Mouse (Mus musculus): ENCODE results near the gene Aqp12. TPM values are rescaled to one million over a fixed set of nuclear protein-coding genes. Genes with fewer than 3 reads are reported as not detected.

Gene Aqp12
- total RNA-seq, 1 experiment from 2014 or later = not detected

GRCm38 (mm10) chr1:93012103-93012585 is 6.0 kb downstream of the Aqp12 start:
- ATAC-seq (ENCODE audit: extremely low read depth, insufficient number of reproducible peaks, low FRiP score, poor library complexity, severe bottlenecking) = no peak

DNA sequence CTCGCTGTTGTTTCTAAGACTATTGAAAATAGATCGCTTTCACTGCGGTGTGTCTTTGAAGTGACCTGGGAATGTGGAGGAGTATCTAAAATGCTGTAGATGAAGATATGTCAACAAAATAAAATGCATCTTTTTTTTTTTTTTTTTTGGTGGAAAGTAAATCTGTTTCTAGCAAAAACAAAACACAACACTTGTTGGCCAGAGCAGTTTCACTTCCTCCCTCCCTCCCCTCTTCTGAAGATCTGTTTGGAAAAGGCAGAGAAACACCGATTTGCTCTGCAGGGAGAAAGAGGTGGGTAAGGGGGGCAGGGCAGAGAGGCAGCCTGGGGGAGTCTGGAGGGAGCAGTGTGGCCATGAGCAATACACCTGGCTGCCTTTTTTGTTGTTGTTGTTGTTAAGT is 7.2 kb downstream of the Aqp12 start:
- no peak for ATAC-seq (ENCODE audit: extremely low read depth, insufficient number of reproducible peaks, low FRiP score, poor library complexity, severe bottlenecking)

- peak; percentile 57 for ATAC-seq (ENCODE audit: extremely low read depth, insufficient number of reproducible peaks, low FRiP score, poor library complexity, severe bottlenecking)
These were observed 8.3 kb downstream of the Aqp12 start for GRCm38 (mm10) chr1:93014460-93014859.

DNA sequence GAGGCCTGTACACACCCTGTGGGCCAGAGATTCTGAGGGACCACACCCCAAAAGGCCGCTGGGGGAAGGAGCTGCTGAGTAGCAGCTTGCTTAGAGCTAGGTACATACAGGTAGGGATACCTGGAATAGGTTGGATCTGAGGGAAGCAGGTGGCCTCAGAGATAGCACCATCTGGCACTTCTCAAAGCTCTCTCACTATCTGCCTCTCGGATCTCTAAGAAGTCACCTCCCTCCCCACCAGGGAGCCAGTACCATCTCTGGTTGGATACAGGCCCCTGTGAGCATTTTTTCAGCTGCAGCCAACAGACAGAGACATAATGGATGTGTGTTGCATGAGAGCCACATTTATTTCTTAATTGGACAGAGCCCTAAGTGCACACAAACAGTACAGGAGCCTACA is 9.0 kb downstream of the Aqp12 start:
- ATAC-seq (ENCODE audit: extremely low read depth, insufficient number of reproducible peaks, low FRiP score, poor library complexity, severe bottlenecking) = no peak

DNA sequence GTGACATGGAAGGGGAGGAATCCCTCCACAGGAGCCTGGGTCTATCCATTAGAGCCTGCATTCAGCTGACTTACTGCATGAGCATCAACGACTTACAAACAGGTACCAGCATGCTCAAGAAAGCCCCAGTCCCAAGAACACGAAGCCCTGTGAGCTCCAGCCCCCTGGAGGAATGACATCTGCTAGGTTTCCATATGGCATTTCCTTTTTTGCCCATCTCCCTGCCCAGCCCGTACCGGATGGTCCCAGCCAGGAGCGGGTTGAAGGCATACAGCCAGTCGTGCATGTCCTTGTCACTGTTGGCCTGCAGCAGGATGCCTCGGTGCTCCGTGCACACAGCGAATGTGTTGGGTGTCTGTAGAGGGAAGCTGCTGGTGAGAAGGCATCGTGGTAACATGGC is 12.6 kb downstream of the Aqp12 start:
- no peak for ATAC-seq (ENCODE audit: extremely low read depth, insufficient number of reproducible peaks, low FRiP score, poor library complexity, severe bottlenecking)

DNA sequence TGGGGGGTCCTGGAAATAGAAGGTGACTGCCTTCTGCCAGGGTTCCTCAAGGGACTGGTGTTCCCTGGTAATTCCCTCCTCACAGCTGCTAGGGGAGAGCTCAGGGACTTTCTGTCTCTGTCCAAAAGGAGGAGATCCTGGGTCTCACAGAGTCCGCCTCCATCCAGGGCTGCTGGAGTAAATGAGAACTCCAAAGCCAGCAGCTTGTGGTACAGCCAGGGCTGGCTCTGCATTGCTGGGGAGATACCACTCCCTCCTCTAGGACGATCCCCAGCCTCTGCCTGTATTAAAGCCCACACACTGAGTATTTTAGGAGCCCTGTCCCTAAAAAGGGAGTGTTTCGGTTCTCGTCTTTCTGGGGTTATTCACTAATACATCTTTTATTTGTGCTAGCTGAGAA is 14.5 kb downstream of the Aqp12 start:
- ATAC-seq (ENCODE audit: extremely low read depth, insufficient number of reproducible peaks, low FRiP score, poor library complexity, severe bottlenecking) = no peak

- ATAC-seq (ENCODE audit: extremely low read depth, insufficient number of reproducible peaks, low FRiP score, poor library complexity, severe bottlenecking) = no peak
These were observed 20.5 kb downstream of the Aqp12 start for GRCm38 (mm10) chr1:93026600-93026999.

GRCm38 (mm10) chr1:93029387-93029786 is 23.3 kb downstream of the Aqp12 start:
- no peak for ATAC-seq (ENCODE audit: extremely low read depth, insufficient number of reproducible peaks, low FRiP score, poor library complexity, severe bottlenecking)

GRCm38 (mm10) chr1:93030060-93030459 is 23.9 kb downstream of the Aqp12 start:
- ATAC-seq (ENCODE audit: extremely low read depth, insufficient number of reproducible peaks, low FRiP score, poor library complexity, severe bottlenecking) = no peak

GRCm38 (mm10) chr1:93031199-93031598 is 25.1 kb downstream of the Aqp12 start:
- no peak for ATAC-seq (ENCODE audit: extremely low read depth, insufficient number of reproducible peaks, low FRiP score, poor library complexity, severe bottlenecking)

DNA sequence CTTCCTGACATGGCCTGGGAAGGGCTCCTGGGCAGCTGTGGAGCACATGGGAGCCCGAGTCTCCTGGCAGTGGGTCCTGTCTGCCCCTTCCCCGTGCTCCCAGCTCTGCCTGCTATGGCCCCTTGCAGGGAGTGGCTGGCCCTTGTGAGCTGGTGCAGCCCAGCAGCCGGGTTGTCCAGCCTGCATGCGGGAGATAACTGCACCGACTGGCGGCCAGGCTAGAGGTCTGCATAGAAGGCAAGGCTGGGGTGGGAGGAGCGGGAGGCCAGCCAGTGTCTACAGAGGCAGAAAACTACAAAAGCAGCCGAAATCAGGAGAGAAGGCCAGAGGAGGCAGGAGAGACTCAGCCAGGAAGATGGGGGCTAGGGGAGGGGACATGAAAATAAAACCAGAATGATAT is 27.9 kb downstream of the Aqp12 start:
- ATAC-seq (ENCODE audit: extremely low read depth, insufficient number of reproducible peaks, low FRiP score, poor library complexity, severe bottlenecking) = no peak

GRCm38 (mm10) chr1:93035981-93036380 is 29.8 kb downstream of the Aqp12 start:
- ATAC-seq (ENCODE audit: extremely low read depth, insufficient number of reproducible peaks, low FRiP score, poor library complexity, severe bottlenecking) = no peak

- no peak for ATAC-seq (ENCODE audit: extremely low read depth, insufficient number of reproducible peaks, low FRiP score, poor library complexity, severe bottlenecking)
These were observed 40.1 kb downstream of the Aqp12 start for GRCm38 (mm10) chr1:93046153-93046789.

- no peak for ATAC-seq (ENCODE audit: extremely low read depth, insufficient number of reproducible peaks, low FRiP score, poor library complexity, severe bottlenecking)
These were observed 43.9 kb downstream of the Aqp12 start for GRCm38 (mm10) chr1:93050071-93050470.

DNA sequence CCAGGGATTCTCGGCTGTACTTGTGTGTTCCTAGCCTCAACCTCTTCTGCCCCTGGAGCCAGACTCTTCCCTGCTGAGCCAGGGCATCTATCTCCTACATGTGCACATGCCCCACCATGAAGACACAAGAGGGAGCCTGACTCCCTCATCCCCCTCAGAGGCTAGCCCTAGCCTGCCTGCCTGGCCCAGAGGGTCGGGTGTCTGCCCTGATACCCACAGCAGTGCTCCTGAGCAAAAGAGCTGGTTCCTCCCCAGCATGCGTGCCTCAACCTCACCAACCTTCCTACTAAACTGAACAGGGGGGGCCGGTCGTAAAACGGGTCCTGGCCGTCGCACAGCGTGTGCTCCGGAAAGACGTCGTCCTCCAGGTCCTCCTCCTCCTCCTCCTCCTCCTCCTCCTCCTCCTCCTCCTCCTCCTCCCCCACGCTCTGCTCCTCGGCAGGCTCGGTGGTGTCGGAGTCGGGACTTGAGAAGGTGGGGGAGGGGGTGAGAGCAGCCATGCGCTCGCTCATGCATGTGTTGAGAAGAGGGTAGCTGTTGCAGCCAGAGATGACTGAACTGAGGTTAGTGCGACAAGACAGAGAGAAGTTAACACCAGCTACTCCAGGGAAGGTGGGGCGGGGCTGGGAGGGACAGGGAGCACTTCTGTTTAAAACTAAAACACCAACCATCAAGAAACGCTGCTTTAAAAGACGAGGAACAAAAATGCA is 45.1 kb downstream of the Aqp12 start:
- no peak for ATAC-seq (ENCODE audit: extremely low read depth, insufficient number of reproducible peaks, low FRiP score, poor library complexity, severe bottlenecking)

Other genes starting within 250 kb of the Aqp12 start
- 2.7 and 3.0 TPM in 2 replicates for gene Gpc1, start 174.7 kb upstream of the Aqp12 start, total RNA-seq (2017)
- gene Ankmy1, start 103.4 kb upstream of the Aqp12 start, total RNA-seq (2017) = 0.37 and 0.93 TPM in 2 replicates
- 4.1 and 4.3 TPM in 2 replicates for gene Dusp28, start 99.4 kb upstream of the Aqp12 start, total RNA-seq (2017)
- gene Rnpepl1, start 95.6 kb upstream of the Aqp12 start, total RNA-seq (2017) = 38.5 and 49.8 TPM in 2 replicates
- gene Capn10, start 72.0 kb upstream of the Aqp12 start, total RNA-seq (2017) = 18.2 and 27.0 TPM in 2 replicates
- 22.1 and 24.3 TPM in 2 replicates for gene Gpr35, start 55.5 kb upstream of the Aqp12 start, total RNA-seq (2017)
- gene Kif1a, start 95.6 kb downstream of the Aqp12 start, total RNA-seq (2017) = not detected in 2 replicates
- gene Agxt, start 128.9 kb downstream of the Aqp12 start, total RNA-seq (2017) = not detected in 2 replicates
- 0.93 and 0.98 TPM in 2 replicates for gene 2310007B03Rik, start 154.6 kb downstream of the Aqp12 start, total RNA-seq (2017)
- gene Crocc2, start 162.4 kb downstream of the Aqp12 start, total RNA-seq (2017) = not detected in 2 replicates
- gene Sned1, start 229.5 kb downstream of the Aqp12 start, total RNA-seq (2017) = 0.74 and 1.3 TPM in 2 replicates